Mouse (Mus musculus): ENCODE data around the gene Ubac2.

DNA sequence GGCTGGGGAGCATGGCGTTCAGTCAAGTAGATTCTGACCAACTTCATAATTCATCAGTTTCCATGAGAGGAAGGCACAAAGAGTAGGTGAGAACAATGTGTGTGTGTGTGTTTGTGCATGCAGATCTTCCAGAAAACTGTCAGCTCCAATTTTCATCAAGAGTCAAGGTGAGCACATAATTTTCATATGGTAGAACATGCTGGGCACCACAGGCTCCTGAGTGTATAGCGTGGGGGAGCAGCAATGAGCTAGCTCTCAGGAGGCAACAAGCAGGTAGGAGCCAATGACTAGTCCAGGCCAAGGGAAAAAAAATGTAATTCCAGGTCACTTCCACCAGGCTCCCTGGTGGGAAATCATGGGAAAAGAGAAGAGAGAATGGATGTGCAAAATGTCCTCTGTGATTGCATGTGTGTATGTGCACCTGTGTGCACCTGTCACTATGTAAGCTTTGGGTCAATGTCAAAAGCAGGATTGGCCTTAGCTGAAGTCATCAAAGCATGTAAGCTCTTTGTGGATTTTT, 45.4 kb upstream of the Ubac2 start:
- TF ChIP-seq POLR2A (IDR thresholded peaks at IDR 0.05; ENCODE audit: borderline replicate concordance, extremely low read depth, insufficient read depth, insufficient read length, poor library complexity, severe bottlenecking) (no peak), CTCF (IDR thresholded peaks at IDR 0.05; ENCODE audit: borderline replicate concordance, extremely low read depth, insufficient read depth, insufficient read length) (no peak)

Measured in brain, embryonic 14.5 days (tissue).